Mouse (Mus musculus) erythroid progenitor cell, adult 5-6 weeks (primary cell): ENCODE results near the gene B3gnt8. TPM values are rescaled to one million over a fixed set of nuclear protein-coding genes. Genes with fewer than 3 reads are reported as not detected.
"Not testable (repeated sequence)": the region's sequence is repeated elsewhere in the genome, so short reads cannot be mapped to it uniquely, and the experiment has no call there.

ENCODE experiments used
- ATAC-seq: replicated peaks from 2 replicates; pipeline ENCODE4 v1.8.0; 2016; ENCODE audit warnings: moderate number of reproducible peaks, mild to moderate bottlenecking, moderate TSS enrichment, inconsistent platforms; ENCODE audit not compliant: poor library complexity, low FRiP score, severe bottlenecking
- total RNA-seq, 2 experiments: library from RNA; stranded (forward) in 1 of 2; stranded (reverse) in 1 of 2; fragments of 150-400 nt in 1 of 2; fragments of 186-747, 209-891 nt in 1 of 2; gene quantifications; 2 replicates each; pipeline versions ENCODE4 v1.2.3 to v1.2.4; 2015 to 2017; ENCODE audit warnings: low replicate concordance in 2 of 2

Gene B3gnt8
- total RNA-seq (2015; ENCODE audit: low replicate concordance) (2.5 and 3.8 TPM in 2 replicates), total RNA-seq (2017; ENCODE audit: low replicate concordance) (1.7 and 2.4 TPM in 2 replicates)

DNA sequence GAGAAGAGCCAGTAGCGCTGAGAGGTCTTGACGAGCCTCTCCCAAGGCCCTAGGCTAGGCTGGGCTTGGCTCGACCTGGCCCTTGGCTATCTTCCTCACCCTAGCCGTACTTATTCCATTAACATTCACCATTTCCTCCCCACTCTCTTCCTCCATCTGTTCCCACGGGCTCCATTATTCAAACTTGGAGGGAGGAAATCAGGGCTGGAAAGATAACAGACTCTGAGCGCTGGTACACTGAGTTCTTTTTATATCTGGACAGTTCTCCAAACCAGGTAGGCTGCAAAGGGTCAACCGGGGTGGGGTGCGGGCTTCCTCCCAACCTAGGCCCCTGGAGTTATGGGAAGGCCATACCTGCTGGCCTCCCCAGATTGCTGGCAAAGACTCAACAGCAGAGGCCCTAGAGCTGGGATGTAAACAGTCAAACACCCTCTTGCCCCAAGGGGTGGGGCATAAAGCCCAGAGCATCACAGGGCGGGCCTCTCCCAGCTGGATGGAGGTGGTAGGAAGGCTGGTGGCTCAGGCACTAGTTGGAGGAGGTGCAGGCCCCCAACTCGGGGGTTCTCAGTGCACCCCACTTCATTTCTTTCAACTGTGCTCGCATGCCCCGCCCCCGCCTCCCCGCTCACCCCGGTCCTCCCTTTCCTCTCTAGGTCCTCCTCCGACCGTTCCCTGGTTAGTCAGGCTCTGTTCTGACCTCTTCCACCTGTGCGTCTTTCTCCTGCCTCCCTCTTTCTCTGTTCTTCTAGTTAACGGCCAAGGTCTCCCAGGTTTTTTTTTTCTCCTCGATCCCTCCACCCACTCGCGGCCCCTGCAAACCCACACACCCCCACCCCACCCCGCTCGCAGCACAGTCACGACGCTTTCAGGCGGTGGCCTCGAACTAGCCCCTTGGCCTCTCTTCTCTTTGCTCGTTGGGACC, at the start of gene B3gnt8:
Gene B3gnt8 (plus strand): TSS at position 146 of the 922 bp plus-strand sequence.
- ATAC-seq = no peak

DNA sequence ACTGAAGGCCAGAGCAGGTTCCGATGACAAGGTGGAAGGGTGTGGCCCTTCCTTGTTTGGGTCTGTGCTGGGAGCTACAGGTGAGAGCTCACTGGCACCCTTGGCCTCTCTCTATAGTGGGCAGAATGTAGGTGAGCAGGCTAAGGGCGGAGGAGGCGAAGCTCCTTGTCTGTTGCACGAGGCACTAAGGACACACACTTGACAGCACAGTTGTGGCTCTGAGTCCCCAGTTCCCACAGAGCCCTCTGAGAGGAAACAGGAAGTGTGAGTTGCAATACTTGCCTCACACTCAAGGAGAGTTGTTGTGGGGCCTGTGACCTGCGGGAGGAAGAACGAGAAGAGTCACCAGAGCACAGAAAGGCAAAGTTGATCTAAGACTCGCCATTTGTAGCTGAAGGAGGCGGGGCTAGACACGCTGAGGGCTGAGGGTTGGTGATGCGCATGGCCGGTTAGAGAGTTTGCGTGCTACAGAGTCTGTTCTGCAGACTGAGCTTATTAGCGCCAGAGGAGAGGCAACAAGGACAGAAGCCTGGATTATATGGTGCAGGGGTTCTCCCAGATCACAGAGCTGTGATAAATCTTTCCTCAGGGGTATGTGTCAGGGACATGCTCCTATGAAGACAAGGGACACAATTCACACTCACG, 49.5 kb upstream of the B3gnt8 start:
- ATAC-seq = not testable (repeated sequence)

DNA sequence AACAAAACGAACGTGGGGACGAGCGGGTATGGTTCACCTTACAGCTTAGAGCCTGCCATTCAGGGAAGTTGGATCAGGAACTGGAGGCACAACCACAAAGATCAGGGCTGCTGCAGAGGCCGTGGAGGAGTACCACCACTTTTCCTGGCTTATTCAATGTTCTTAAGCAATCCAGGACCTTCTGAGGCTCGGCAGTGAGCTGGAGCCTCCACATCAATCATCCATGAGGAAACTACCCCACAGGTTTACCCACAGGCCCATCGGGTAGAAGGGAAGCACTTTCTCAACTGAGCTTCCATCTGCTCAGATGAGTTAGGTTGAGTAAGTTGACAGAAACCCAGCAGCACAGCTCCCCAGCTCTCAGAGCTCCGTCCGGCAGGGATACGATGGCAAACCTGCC, 47.0 kb upstream of the B3gnt8 start:
- no peak for ATAC-seq

DNA sequence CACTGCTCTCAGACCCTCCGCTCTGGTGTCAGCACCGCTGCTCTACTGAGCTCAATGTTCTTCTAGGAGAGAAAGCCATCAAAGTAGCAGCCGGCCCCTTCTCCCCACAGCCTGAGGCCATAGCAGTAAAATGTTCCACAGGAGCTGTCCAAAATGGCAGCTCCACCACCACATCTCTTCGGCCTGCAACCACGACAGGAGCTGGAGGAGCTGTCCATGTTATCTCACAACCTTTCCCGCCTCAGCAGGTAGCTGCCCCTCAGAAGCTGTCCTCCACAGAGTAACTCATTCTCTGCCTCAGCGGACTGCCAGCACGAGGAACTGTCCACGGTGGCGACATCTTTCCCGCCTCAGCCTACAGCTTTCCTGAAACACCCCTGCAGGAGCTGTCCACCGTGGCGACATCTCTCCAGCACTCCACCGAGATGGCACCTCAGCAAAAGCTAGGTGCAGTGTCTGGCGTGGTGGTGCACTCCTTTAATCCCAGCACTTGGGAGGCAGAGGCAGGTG, 44.1 kb upstream of the B3gnt8 start:
- ATAC-seq = no peak

DNA sequence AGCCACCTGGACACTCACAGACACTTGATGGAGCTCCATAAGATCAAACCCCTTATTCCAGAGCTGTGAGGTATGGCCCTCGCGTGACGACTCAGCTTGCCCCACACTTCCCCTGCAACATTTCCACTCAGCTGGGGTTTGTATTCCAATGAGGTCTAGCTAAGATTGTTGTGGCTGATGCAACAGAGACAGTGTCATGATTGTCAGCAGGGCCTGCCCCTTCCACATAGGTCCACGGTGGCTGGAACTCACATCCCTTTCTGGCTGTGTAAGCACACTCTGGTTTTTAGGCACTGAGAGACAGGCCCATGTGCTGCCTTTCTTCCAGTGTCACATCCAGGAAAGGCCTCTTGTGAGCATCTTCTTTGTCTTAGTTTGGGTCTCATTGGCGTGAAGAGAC, 41.8 kb upstream of the B3gnt8 start:
- no peak for ATAC-seq

DNA sequence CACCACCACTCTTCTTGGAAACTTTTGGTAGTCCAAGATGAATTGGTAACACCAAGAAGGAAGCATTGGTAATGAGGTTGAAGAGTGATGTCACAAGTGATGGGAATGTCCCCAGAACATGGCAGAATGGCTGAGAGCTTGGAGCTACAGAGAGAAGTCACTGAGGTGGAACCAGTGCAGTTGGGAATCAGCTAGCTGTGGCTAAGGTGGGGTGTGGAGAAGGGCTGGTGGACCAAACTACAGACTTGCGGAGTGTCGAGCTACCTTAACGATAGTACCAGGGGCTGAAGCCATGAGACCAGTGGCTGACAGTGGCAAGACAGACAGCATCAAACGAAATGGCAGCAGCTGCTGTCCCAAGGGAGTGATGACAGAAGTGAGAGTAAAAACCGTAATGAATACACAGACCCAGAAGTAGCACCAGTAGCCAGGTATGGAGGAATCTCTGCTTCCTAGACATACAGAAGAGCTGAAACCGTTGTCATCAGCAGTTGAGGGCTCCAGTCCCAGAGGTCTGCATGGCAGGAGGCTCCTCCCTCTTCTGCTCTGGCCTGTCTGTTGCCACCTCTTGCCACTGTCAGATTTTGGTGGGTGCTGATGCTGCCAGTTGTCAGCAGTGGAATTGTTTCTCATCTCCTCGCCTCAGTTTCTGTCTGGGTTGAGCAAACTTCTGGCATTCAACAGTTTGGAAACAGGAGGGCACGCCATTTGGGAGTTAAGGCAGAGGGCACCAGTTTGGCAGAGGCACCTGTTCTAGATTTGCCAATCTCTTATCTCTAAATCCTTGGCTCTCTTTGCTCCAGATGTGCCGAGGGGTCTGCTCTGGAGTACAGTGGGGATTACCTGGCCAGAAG, 40.9 kb upstream of the B3gnt8 start:
- no peak for ATAC-seq

DNA sequence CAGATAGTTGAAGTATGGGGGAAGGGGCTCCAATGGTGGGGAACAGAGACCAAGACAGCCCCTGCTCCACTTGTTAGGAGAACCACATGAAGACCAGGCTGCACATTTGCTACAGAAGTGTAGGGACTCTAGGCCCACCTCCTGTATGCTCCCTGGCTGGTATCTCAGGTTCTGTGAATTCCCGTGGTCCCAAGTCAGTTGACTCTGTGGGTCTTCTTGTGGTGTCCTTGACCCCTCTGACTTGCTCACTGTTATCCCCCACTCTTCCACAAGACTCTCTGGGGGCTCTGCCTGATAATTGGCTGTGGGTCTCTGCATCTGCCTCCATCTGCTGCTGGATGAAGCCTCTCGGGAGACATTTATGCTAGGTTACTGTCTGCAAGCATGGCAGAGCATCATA, 35.2 kb upstream of the B3gnt8 start:
- ATAC-seq = no peak

DNA sequence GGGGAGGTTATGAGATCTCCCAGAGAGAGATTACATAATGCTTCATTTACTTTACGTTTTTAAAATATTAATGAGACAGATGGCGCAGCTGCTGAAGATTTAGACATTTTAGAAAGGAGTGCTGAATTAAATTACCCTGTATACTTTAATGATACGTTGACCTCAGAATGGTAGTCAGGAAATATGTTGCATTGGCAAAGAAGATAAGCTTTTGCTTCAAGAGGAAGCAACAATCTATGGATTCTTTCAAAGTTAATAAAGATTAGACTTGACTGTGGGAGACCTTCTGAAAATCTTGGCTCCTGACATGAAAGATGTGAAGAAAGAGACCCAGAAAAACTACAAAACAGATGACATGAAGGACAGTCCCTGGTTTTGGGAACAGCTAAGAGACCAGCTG, 32.6 kb upstream of the B3gnt8 start:
- ATAC-seq = no peak

DNA sequence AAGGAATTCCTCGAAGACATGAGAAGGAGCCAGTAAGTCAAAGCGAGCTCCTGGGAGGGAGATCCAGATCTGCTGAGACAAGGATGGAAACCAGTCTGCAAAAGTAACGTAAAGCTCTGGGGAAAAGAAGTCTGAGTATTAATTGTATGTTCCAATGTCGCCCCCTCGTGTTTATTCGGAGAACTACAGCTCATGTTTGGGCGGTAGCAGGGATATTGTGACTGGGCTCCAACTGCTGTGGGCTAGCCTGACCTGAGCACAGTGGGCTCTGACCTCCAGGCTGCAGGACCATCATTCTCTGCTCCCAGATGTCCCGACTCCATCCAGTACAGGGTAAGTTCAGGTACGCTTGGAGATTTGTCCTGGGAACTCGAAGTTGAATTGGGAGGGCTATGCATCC, 26.8 kb upstream of the B3gnt8 start:
- ATAC-seq = peak; percentile 57

DNA sequence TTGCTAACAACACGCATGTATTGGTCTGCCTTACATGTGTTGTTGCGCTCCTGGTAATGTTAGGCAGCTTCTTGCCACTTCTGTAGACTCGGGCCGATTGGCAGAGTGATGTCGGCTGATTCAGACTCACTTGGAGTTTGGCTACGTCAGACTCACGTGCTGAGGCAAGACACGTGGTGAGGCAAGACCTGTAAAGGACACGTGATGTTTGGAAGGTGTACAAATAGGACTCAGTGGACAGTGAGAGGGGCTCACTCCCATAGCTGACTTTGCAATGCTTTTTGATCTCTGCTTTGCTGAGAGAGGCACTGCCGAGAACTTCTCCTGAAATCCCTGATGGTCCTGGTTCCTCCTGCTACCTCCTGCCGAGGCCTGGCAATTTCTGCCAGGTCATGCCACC, 25.8 kb upstream of the B3gnt8 start:
- ATAC-seq = no peak

DNA sequence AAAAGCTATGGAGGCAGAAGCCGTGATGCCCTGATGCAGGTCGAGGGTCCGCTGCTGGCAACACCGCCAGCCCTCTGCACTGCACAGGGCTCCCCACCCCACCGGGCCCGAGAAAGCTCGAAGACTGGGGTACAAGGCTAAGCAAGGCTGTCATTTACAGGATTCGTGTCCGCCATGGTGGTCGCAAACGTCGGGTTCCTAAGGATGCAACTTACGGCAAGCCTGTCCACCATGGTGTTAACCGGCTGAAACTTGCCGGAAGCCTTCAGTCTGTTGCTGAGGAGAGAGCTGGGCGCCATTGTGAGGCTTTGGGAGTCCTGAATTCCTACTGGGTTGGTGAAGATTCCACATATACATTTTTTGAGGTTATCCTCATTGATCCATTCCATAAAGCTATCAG, 25.1 kb upstream of the B3gnt8 start:
- no peak for ATAC-seq

DNA sequence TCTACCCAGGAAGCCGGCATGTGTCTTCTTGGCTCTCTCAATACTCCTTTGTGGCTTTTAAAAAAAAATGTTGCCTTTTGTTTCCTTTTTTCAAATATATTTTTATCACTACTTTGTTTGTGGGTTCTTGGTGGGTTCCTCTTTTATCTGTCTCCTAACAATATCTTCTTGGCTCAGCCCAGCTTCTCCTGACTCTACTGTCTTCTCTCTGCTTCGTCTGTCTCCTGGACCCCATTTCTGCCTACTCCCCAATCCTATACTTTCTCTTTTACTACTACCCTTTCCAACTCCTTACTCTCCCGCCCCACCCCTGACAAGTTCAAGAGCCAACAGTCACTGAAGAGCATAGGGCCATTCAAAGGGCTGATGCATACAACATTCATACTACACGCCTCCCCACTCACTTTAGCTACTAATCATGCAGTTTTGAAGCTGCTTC, 19.8 kb upstream of the B3gnt8 start:
- no peak for ATAC-seq

DNA sequence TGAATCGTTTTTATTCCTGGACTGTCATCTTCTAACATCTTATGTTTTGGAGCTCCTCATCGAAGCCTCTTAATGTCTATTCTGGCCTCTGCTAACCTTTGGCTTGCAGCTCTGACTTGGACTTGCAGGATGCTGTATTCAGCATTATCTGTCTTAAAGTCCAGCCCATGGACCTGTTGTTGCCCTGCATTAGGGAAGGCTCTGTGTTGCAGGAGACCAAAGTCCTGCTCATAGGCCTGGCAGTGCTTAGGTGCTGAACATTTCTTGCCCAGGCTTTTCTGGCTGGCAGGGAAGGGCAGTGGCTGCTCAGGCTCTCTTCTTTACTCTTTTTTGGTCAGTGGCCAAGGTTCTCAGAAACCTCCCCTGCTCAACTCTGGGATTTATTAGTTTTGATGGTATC, 19.3 kb upstream of the B3gnt8 start:
- ATAC-seq = no peak

DNA sequence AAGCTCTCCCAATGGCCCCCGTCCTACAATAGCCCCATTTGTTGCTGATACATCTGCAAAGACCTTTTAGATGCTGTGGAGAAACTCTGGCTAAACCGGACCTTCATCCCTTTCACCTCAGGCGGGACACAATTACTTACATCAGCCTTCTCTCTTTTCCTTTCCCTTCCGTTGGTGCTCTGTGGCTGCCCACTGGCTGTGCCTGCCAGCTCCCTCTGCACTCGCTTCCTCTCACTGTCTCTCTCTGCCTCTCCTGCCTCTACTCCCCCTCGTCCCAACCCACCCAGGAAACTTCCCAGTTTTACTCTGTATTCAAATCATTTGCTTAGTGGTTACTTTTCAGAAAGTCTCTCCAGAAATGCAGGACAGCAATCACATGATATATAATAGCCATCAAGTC, 16.4 kb upstream of the B3gnt8 start:
- ATAC-seq = no peak

DNA sequence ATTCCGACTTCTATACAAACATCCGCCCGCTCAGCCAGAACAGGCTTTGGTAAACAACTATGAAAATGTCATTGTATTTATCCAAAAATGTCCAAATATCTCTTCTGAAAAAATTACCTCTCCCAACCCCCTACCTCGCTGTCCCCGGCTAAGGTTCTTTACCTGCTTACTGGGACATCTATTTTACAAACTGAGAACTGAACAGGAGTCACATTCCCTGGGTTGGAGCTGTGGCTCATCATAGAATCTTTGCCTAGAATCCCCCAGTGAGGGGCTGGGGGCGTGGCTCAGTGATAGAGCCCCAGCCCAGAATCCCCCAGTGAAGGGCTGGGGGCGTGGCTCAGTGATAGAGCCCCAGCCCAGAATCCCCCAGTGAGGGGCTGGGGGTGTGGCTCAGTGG, 15.0 kb upstream of the B3gnt8 start:
- ATAC-seq = no peak

DNA sequence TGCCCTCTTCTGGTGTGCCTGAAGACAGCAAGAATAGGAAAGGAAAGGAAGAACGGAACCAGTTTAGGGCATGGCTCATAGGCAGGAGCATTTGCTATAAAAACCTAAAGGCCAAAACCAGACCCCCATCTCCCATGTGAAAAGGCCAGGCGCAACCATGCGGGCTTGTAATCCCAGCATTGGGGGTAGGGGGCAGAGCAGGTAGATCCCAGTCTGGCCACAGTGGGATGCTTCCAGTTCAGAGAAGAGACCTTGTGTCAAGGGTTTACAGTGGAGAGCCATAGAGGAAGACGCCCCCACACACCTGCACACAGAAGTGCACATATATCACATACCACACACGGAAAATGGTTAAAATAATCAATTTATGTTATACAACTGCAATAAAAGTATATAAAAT, 12.4 kb upstream of the B3gnt8 start:
- no peak for ATAC-seq

DNA sequence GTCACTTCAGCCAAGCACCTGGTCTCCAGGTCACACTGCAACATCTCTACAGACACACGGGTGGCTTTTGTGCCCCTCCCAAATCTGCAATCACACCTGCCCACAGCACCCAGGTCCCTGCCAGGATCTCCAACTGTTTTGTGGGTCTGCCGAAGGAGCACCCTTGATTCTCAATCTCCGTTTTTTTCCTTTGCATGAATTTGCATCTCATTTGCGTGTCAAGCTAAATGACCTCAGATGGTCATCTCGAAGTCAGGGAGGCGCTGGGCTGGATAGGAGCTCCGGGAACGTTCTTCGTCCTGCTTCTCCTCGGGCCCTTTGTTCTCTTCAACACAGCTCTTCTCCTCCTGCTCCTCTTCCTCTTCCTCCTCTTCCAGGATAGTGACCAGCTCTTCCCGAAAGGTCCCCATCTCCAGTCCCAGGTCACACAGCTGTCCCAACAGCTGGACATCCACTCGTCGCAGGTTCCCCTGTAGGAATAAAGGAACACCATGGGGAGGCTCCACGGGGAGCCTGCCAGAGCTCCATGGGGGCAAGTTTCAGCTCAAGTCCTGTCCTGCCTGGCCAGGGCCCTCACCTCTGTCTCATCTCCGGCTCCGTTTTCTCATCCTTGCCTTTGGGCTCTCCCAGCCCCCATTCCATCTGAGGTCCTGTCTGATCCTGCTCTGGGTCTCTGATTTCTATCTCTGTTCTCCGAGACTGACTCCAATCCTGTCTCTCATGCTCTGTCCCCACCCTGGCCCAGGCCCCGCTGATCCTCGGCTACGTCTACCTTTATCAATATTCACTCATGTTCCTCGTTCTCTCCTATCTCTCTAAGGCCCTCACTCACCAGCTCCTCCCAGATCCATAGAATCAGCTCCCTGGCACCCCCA, 11.4 kb upstream of the B3gnt8 start:
- no peak for ATAC-seq

DNA sequence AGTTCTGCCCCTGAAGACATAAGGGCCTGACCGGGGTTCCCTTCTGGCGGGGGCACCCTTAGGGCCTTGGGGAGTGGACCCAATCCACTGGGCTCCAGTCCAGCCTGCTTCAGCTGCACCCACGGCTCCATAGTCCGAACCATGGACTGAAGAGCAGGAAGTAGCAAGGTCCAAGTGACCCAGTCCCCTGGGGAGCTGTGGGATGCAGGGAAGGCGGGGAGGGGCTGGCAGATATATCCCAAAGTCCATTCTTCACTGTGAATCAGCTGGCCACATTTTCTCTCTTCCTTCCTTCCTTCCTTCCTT, 10.8 kb upstream of the B3gnt8 start, which contains the start of gene Erich4:
Gene Erich4 (minus strand): TSS at position 187 of the 306 bp plus-strand sequence.
- ATAC-seq = no peak
